Mouse (Mus musculus) embryonic facial prominence, embryonic 13.5 days (tissue): Measurements from ENCODE around the gene Ccdc57. TPM values are rescaled to one million over a fixed set of nuclear protein-coding genes. Genes with fewer than 3 reads are reported as not detected.
"Not testable (repeated sequence)": the region's sequence is repeated elsewhere in the genome, so short reads cannot be mapped to it uniquely, and the experiment has no call there.

Experiments
- ATAC-seq: fragments of 200-750 bp; cut with Nextera tagmentation; 2 replicates; pipeline ENCODE4 v1.8.0; 2017; ENCODE audit warnings: low read depth; ENCODE audit not compliant: insufficient number of reproducible peaks, insufficient read depth, low FRiP score, low TSS enrichment
- H3K27ac ChIP-seq: fragments of 300-500 bp; sonication (generic); 2 replicates; pipeline ENCODE4 v1.5.1; 2015; ENCODE audit warnings: moderate library complexity, mild to moderate bottlenecking, inconsistent platforms
- H3K27me3 ChIP-seq: fragments of 300-500 bp; sonication (generic); 2 replicates; pipeline ENCODE4 v1.6.1; 2015; ENCODE audit warnings: mild to moderate bottlenecking, inconsistent platforms
- H3K36me3 ChIP-seq: fragments of 300-500 bp; sonication (generic); 2 replicates; pipeline ENCODE4 v1.6.1; 2015; ENCODE audit warnings: mild to moderate bottlenecking, inconsistent platforms
- H3K4me1 ChIP-seq: fragments of 300-500 bp; sonication (generic); 2 replicates; pipeline ENCODE4 v1.6.1; 2015; ENCODE audit warnings: inconsistent platforms
- H3K4me2 ChIP-seq: fragments of 300-500 bp; sonication (generic); 2 replicates; pipeline ENCODE4 v1.6.1; 2015; ENCODE audit warnings: moderate library complexity, mild to moderate bottlenecking, inconsistent platforms
- H3K4me3 ChIP-seq: fragments of 300-500 bp; sonication (generic); 2 replicates; pipeline ENCODE4 v1.5.1; 2015; ENCODE audit warnings: mild to moderate bottlenecking, inconsistent platforms
- H3K9ac ChIP-seq: fragments of 300-500 bp; sonication (generic); 2 replicates; pipeline ENCODE4 v1.6.1; 2015; ENCODE audit warnings: mild to moderate bottlenecking, inconsistent platforms
- H3K9me3 ChIP-seq: fragments of 300-500 bp; sonication (generic); 2 replicates; pipeline ENCODE4 v1.6.1; 2016; ENCODE audit warnings: inconsistent platforms
- WGBS: fragments of 180-500 bp; shearing (Covaris S2); methylation state at CpG from one replicate; pipeline ENCODE4 v1.1.7; 2015; ENCODE audit warnings: mixed read lengths; 5-methylcytosine and 5-hydroxymethylcytosine counted together
- polyA plus RNA-seq: library from polyadenylated mRNA; unstranded; fragments of >200 nt; fragmentation: Nextera tagmentation; extraction: Ambion mirVana; gene quantifications from 2 replicates; pipeline ENCODE4 v1.2.1, GENCODE M21; 2015

Ccdc57 gene
- polyA plus RNA-seq, 1 experiment from 2014 or later: 6.1 TPM

DNA sequence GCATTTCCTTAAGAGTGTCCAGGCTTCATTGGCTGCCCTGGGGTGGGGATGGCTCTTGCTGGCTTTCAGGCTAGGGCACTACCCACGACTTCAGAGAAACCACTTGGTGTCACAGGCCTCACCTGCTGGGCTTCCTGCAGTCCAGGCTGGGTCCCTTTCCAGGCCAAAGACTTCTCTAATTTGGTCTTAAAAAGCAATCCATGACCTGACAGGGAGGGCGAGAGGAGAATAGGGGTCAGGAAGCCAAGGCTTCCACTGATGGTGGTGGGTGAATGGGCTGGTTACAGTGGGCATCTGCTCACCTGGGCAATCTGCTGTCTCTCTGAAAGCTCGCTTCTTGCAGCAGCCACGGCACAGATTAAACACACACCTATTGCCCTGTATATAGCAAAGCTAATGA is 143.3 kb downstream of the Ccdc57 start:
- no peak overlapping the region for H3K9ac ChIP-seq
- H3K4me1 ChIP-seq: peaks cover 12% of the 10 kb centered on the region
- 89% methylated on average over 4 of the region's 4 CpGs for WGBS
- no peak for ATAC-seq
- H3K27ac ChIP-seq: no peak overlapping the region
- H3K4me2 ChIP-seq: no peak overlapping the region
- H3K27me3 ChIP-seq: no peaks in the 10 kb centered on the region
- H3K4me3 ChIP-seq: no peak overlapping the region
- H3K9me3 ChIP-seq: no peaks in the 10 kb centered on the region
- H3K36me3 ChIP-seq: peaks cover 84% of the 10 kb centered on the region

DNA sequence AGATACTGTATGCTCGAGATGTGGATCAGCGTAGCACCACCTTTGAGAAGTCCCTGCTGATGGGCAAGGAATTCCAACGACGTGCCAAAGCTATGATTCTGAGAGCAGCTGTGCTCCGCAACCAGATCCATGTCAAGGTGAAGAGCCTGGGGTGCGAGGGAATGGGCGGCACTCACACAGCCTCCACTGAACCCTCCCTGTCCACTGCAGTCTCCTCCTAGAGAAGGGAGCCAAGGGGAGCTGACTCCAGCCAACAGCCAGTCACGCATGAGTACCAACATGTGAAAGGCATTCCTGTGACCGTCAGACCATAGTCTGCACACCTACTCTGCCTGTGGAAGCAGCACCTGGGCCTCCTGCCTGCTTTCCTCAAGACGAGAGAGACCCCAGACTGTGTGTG is 144.2 kb downstream of the Ccdc57 start:
- peaks cover 15% of the 10 kb centered on the region for H3K4me1 ChIP-seq
- not testable (repeated sequence) for H3K9me3 ChIP-seq, H3K9ac ChIP-seq, H3K27me3 ChIP-seq, H3K4me3 ChIP-seq, H3K4me2 ChIP-seq, ATAC-seq, H3K27ac ChIP-seq
- 84% methylated on average over 10 of the region's 10 CpGs for WGBS
- H3K36me3 ChIP-seq: peaks cover 75% of the 10 kb centered on the region

GRCm38 (mm10) chr11:120785145-120785544 is 147.5 kb downstream of the Ccdc57 start:
- Histone ChIP-seq H3K9ac (peak overlapping the region; percentile 95), H3K27me3 (no peaks in the 10 kb centered on the region), H3K4me2 (peak overlapping the region; percentile 96), H3K36me3 (peaks cover 66% of the 10 kb centered on the region), H3K27ac (peak overlapping the region; percentile 81; the same call in 1 of the 2 replicates), H3K4me1 (peaks cover 27% of the 10 kb centered on the region), H3K4me3 (peak overlapping the region; percentile 95), H3K9me3 (no peaks in the 10 kb centered on the region)
- no peak for ATAC-seq
- 34% methylated on average over 9 of the region's 9 CpGs for WGBS

- peak within 1 kb of the TSS; percentile 95 for H3K4me3 ChIP-seq
- H3K4me1 ChIP-seq: peaks cover 27% of the 10 kb centered on the region
- H3K9me3 ChIP-seq: no peaks in the 10 kb centered on the region
- H3K9ac ChIP-seq: peak within 1 kb of the TSS; percentile 95
- ATAC-seq: peak; percentile 78; the same call in 1 of the 2 replicates
- H3K27ac ChIP-seq: peak within 1 kb of the TSS; percentile 81
- peak within 1 kb of the TSS; percentile 96 for H3K4me2 ChIP-seq
- H3K36me3 ChIP-seq: peaks cover 61% of the 10 kb centered on the region
- no peaks in the 10 kb centered on the region for H3K27me3 ChIP-seq
- WGBS: under 1% methylated on average over 97 of the region's 107 CpGs
These were observed 148.4 kb downstream of the Ccdc57 start, which contains the start of the genes Rfng and Gps1 for GRCm38 (mm10) chr11:120784064-120784791. TSS of gene Rfng (minus strand) at chr11:120784207. TSS of gene Gps1 (plus strand) at chr11:120784272.

GRCm38 (mm10) chr11:120783426-120784063 is 149.1 kb downstream of the Ccdc57 start:
- Histone ChIP-seq H3K9me3 (no peaks in the 10 kb centered on the region), H3K4me2 (peak overlapping the region; percentile 96), H3K9ac (peak overlapping the region; percentile 95), H3K4me1 (peaks cover 27% of the 10 kb centered on the region), H3K36me3 (peaks cover 56% of the 10 kb centered on the region), H3K4me3 (peak overlapping the region; percentile 95), H3K27me3 (no peaks in the 10 kb centered on the region), H3K27ac (peak overlapping the region; percentile 81)
- 2% methylated on average over 41 of the region's 42 CpGs for WGBS
- ATAC-seq: no peak

DNA sequence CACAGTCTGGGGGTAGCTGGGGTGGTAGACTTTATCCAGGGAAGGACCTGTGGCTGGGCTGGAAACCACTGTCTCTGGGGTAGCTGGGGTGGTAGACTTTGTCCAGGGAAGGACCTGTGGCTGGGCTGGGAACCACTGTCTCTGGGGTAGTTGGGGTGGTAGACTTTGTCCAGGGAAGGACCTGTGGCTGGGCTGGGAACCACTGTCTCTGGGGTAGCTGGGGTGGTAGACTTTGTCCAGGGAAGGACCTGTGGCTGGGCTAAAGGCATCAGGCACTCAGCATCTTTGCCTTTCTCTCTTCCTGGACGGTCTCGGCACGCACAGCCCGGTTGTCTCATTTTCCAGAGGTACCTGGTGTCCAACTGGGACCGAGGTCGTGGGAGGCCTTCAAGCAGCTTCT is 151.3 kb downstream of the Ccdc57 start:
- H3K9ac ChIP-seq, H3K9me3 ChIP-seq, ATAC-seq, H3K27me3 ChIP-seq, H3K4me3 ChIP-seq, H3K4me2 ChIP-seq, H3K27ac ChIP-seq: not testable (repeated sequence)
- peaks cover 34% of the 10 kb centered on the region for H3K36me3 ChIP-seq
- 96% methylated on average over 6 of the region's 6 CpGs for WGBS
- H3K4me1 ChIP-seq: peaks cover 28% of the 10 kb centered on the region

- H3K27me3 ChIP-seq: no peaks in the 10 kb centered on the region
- H3K27ac ChIP-seq: no peak overlapping the region
- H3K9ac ChIP-seq: no peak overlapping the region
- H3K4me2 ChIP-seq: no peak overlapping the region
- ATAC-seq: no peak
- peaks cover 27% of the 10 kb centered on the region for H3K4me1 ChIP-seq
- H3K4me3 ChIP-seq: no peak overlapping the region
- no peaks in the 10 kb centered on the region for H3K9me3 ChIP-seq
- peaks cover 28% of the 10 kb centered on the region for H3K36me3 ChIP-seq
- 81% methylated on average over 1 of the region's 1 CpGs for WGBS
These were observed 152.8 kb downstream of the Ccdc57 start for GRCm38 (mm10) chr11:120779876-120780275.

- WGBS: 28% methylated on average over 6 of the region's 6 CpGs
- Histone ChIP-seq H3K9ac (no peak overlapping the region), H3K4me3 (no peak overlapping the region), H3K27ac (no peak overlapping the region), H3K4me1 (peaks cover 11% of the 10 kb centered on the region), H3K36me3 (peaks cover 20% of the 10 kb centered on the region), H3K4me2 (no peak overlapping the region), H3K9me3 (no peaks in the 10 kb centered on the region), H3K27me3 (no peaks in the 10 kb centered on the region)
- no peak for ATAC-seq
These were observed 155.5 kb downstream of the Ccdc57 start for GRCm38 (mm10) chr11:120777123-120777522.

Other genes with a start within 250 kb of the Ccdc57 start
- 132 and 154 TPM in 2 replicates for gene Cenpx, start 219.1 kb downstream of the Ccdc57 start, polyA plus RNA-seq
- gene Lrrc45, start 218.9 kb downstream of the Ccdc57 start, polyA plus RNA-seq: 71.0 and 77.8 TPM in 2 replicates
- 66.0 and 72.6 TPM in 2 replicates for gene Rac3, start 211.4 kb downstream of the Ccdc57 start, polyA plus RNA-seq
- 17.9 and 18.3 TPM in 2 replicates for gene Dcxr, start 205.6 kb downstream of the Ccdc57 start, polyA plus RNA-seq
- gene Cbr2, start 200.8 kb downstream of the Ccdc57 start, polyA plus RNA-seq: 27.1 and 32.3 TPM in 2 replicates
- gene Hmga1b, start 170.1 kb downstream of the Ccdc57 start, polyA plus RNA-seq: 4.3 and 9.4 TPM in 2 replicates
- gene Rfng, start 148.7 kb downstream of the Ccdc57 start, polyA plus RNA-seq: 52.2 and 52.4 TPM in 2 replicates
- gene Gps1, start 148.6 kb downstream of the Ccdc57 start, polyA plus RNA-seq: 223 and 233 TPM in 2 replicates
- gene Dus1l, start 136.5 kb downstream of the Ccdc57 start, polyA plus RNA-seq: 53.7 and 61.0 TPM in 2 replicates
- 49.3 and 52.2 TPM in 2 replicates for gene Fasn, start 108.3 kb downstream of the Ccdc57 start, polyA plus RNA-seq
- 56.4 and 63.4 TPM in 2 replicates for gene Slc16a3, start 15.6 kb upstream of the Ccdc57 start, polyA plus RNA-seq
- 132 and 134 TPM in 2 replicates for gene Csnk1d, start 58.5 kb upstream of the Ccdc57 start, polyA plus RNA-seq
- 0.28 and 0.49 TPM in 2 replicates for gene Cd7, start 106.5 kb upstream of the Ccdc57 start, polyA plus RNA-seq
- gene Sectm1b, start 130.7 kb upstream of the Ccdc57 start, polyA plus RNA-seq: 0.59 and 0.99 TPM in 2 replicates
- gene Sectm1a, start 148.3 kb upstream of the Ccdc57 start, polyA plus RNA-seq: 0.26 and 0.52 TPM in 2 replicates
- not detected in 2 replicates for gene Tex19.2, start 185.8 kb upstream of the Ccdc57 start, polyA plus RNA-seq
- gene Tex19.1, start 213.3 kb upstream of the Ccdc57 start, polyA plus RNA-seq: 0.11 TPM in 1 of 2 replicates, not detected in the other
- 0.15 TPM in 1 of 2 replicates, not detected in the other for gene Uts2r, start 227.4 kb upstream of the Ccdc57 start, polyA plus RNA-seq